Mouse (Mus musculus) MEL (cell line): Measurements from ENCODE around the gene Gpc5. TPM values are rescaled to one million over a fixed set of nuclear protein-coding genes. Genes with fewer than 3 reads are reported as not detected.

Experiments used
- DNase-seq: peaks from one replicate; pipeline ENCODE4 v3.0.0; 2011; ENCODE audit warnings: low read depth, low spot score
- H3K27ac ChIP-seq: 2 replicates; pipeline ENCODE4 v1.5.1; 2012; ENCODE audit warnings: low read depth, mild to moderate bottlenecking, control low read depth, low read length, moderate library complexity; ENCODE audit not compliant: control insufficient read depth
- H3K27me3 ChIP-seq, 2 experiments: fragments of 150-350 bp in 1 of 2; sonication (generic) in 1 of 2; 2 replicates each; pipeline ENCODE4 v1.6.1; 2012; ENCODE audit warnings: low read length in 2 of 2, mild to moderate bottlenecking in 2 of 2, improper control_type of control experiment in 1 of 2, moderate library complexity in 1 of 2; ENCODE audit not compliant: insufficient read depth in 2 of 2, control insufficient read depth in 1 of 2
- H3K36me3 ChIP-seq, 2 experiments: 2 replicates each; pipeline ENCODE4 v1.6.1; 2012 to 2014; ENCODE audit warnings: low read length in 2 of 2, improper control_type of control experiment in 1 of 2, inconsistent platforms in 1 of 2, mild to moderate bottlenecking in 1 of 2; ENCODE audit not compliant: insufficient read depth in 2 of 2, control insufficient read depth in 1 of 2
- H3K4me1 ChIP-seq, 2 experiments: fragments of 150-350 bp in 1 of 2; sonication (generic) in 1 of 2; 2 replicates each; pipeline ENCODE4 v1.6.1; 2012; ENCODE audit warnings: low read length in 2 of 2, improper control_type of control experiment in 1 of 2, mild to moderate bottlenecking in 1 of 2; ENCODE audit not compliant: insufficient read depth in 2 of 2, control insufficient read depth in 1 of 2
- H3K4me3 ChIP-seq, 2 experiments: fragments of 150-350 bp in 1 of 2; sonication (generic) in 1 of 2; 2 replicates each; pipeline ENCODE4 v1.5.1; 2012; ENCODE audit warnings: low read depth in 2 of 2, low read length in 2 of 2, mild to moderate bottlenecking in 2 of 2, moderate library complexity in 2 of 2, control low read depth in 1 of 2, improper control_type of control experiment in 1 of 2; ENCODE audit not compliant: control insufficient read depth in 1 of 2, insufficient read depth in 1 of 2
- H3K79me2 ChIP-seq: 2 replicates; pipeline ENCODE4 v1.6.1; 2012; ENCODE audit warnings: mild to moderate bottlenecking, low read length, moderate library complexity; ENCODE audit not compliant: control insufficient read depth, poor library complexity, insufficient read depth
- H3K9ac ChIP-seq: 2 replicates; pipeline ENCODE4 v1.6.1; 2012; ENCODE audit warnings: low read depth, mild to moderate bottlenecking, control low read depth, low read length, moderate library complexity; ENCODE audit not compliant: control insufficient read depth, poor library complexity, severe bottlenecking
- H3K9me3 ChIP-seq: fragments of 150-350 bp; sonication (generic); replicated peaks from 2 replicates; pipeline ENCODE4 v1.6.1; 2012; ENCODE audit warnings: mild to moderate bottlenecking, low read length, improper control_type of control experiment, moderate library complexity; ENCODE audit not compliant: insufficient read depth
- BHLHE40 ChIP-seq: IDR thresholded peaks from 2 replicates; pipeline ENCODE4 v1.6.1; 2012; ENCODE audit warnings: low read depth, mild to moderate bottlenecking, inconsistent platforms, low read length, improper control_type of control experiment, borderline replicate concordance
- CHD1 ChIP-seq: IDR thresholded peaks from 2 replicates; pipeline ENCODE4 v1.6.1; 2012; ENCODE audit warnings: low read depth, mild to moderate bottlenecking, inconsistent platforms, low read length, improper control_type of control experiment
- CTCF ChIP-seq, 3 experiments: IDR thresholded peaks in 2 of 3; conservative IDR thresholded peaks in 1 of 3; 2 replicates each; pipeline ENCODE4 v1.5.1; 2011 to 2012; ENCODE audit warnings: low read length in 3 of 3, low read depth in 2 of 3, mild to moderate bottlenecking in 2 of 3, improper control_type of control experiment in 1 of 3, inconsistent platforms in 1 of 3, mixed read lengths in 1 of 3, moderate library complexity in 1 of 3; ENCODE audit not compliant: control insufficient read depth in 1 of 3, insufficient read depth in 1 of 3, poor library complexity in 1 of 3, severe bottlenecking in 1 of 3
- EP300 ChIP-seq, 2 experiments: IDR thresholded peaks; 2 replicates each; pipeline ENCODE4 v1.6.1; 2011; ENCODE audit warnings: improper control_type of control experiment in 2 of 2, low read length in 2 of 2, low read depth in 1 of 2, mild to moderate bottlenecking in 1 of 2
- ETS1 ChIP-seq: IDR thresholded peaks from 2 replicates; pipeline ENCODE4 v1.6.1; 2012; ENCODE audit warnings: low read depth, mild to moderate bottlenecking, inconsistent platforms, low read length, improper control_type of control experiment, moderate library complexity
- GATA1 ChIP-seq: IDR thresholded peaks from 2 replicates; pipeline ENCODE4 v1.6.1; 2011; ENCODE audit warnings: low read depth, low read length, improper control_type of control experiment
- HCFC1 ChIP-seq: IDR thresholded peaks from 2 replicates; pipeline ENCODE4 v1.6.1; 2012; ENCODE audit warnings: low read depth, mild to moderate bottlenecking, inconsistent platforms, low read length, improper control_type of control experiment, moderate library complexity
- KAT2A ChIP-seq: conservative IDR thresholded peaks from 2 replicates; pipeline ENCODE4 v1.6.1; 2012; ENCODE audit warnings: low read depth, low read length, improper control_type of control experiment, inconsistent platforms
- MAFK ChIP-seq: IDR thresholded peaks from 2 replicates; pipeline ENCODE4 v1.6.1; 2011; ENCODE audit warnings: low read depth, mild to moderate bottlenecking, low read length, improper control_type of control experiment, borderline replicate concordance
- MEF2A ChIP-seq: IDR thresholded peaks from 2 replicates; pipeline ENCODE4 v1.6.1; 2014; ENCODE audit warnings: low read depth, mild to moderate bottlenecking, inconsistent platforms, low read length, improper control_type of control experiment; ENCODE audit not compliant: poor library complexity, insufficient replicate concordance, severe bottlenecking; ENCODE audit errors: extremely low read depth
- MXI1 ChIP-seq: IDR thresholded peaks from 2 replicates; pipeline ENCODE4 v1.6.1; 2011; ENCODE audit warnings: mild to moderate bottlenecking, low read depth, low read length, improper control_type of control experiment
- MYB ChIP-seq: IDR thresholded peaks from 2 replicates; pipeline ENCODE4 v1.6.1; 2011; ENCODE audit warnings: mild to moderate bottlenecking, low read depth, low read length, improper control_type of control experiment
- MYC ChIP-seq: IDR thresholded peaks from 2 replicates; pipeline ENCODE4 v1.6.1; 2011; ENCODE audit warnings: low read depth, mild to moderate bottlenecking, low read length, improper control_type of control experiment, moderate library complexity
- NELFE ChIP-seq: IDR thresholded peaks from 2 replicates; pipeline ENCODE4 v1.6.1; 2011; ENCODE audit warnings: low read depth, low read length, improper control_type of control experiment
- NRF1 ChIP-seq: IDR thresholded peaks from 2 replicates; pipeline ENCODE4 v1.6.1; 2014; ENCODE audit warnings: low read depth, mild to moderate bottlenecking, inconsistent platforms, low read length, improper control_type of control experiment, moderate library complexity; ENCODE audit not compliant: poor library complexity, insufficient read depth, severe bottlenecking
- POLR2AphosphoS5 ChIP-seq: IDR thresholded peaks from 2 replicates; pipeline ENCODE4 v1.6.1; 2012; ENCODE audit warnings: low read depth, borderline replicate concordance, mild to moderate bottlenecking, inconsistent platforms, low read length, moderate library complexity, mixed read lengths
- RAD21 ChIP-seq: IDR thresholded peaks from 2 replicates; pipeline ENCODE4 v1.6.1; 2011; ENCODE audit warnings: mild to moderate bottlenecking, low read depth, low read length, improper control_type of control experiment
- RCOR1 ChIP-seq: IDR thresholded peaks from 2 replicates; pipeline ENCODE4 v1.6.1; 2012; ENCODE audit warnings: low read depth, mild to moderate bottlenecking, inconsistent platforms, low read length, improper control_type of control experiment
- SIN3A ChIP-seq: IDR thresholded peaks from 2 replicates; pipeline ENCODE4 v1.6.1; 2012; ENCODE audit warnings: low read length, improper control_type of control experiment, inconsistent platforms
- SMC3 ChIP-seq: IDR thresholded peaks from 2 replicates; pipeline ENCODE4 v1.6.1; 2011; ENCODE audit warnings: low read depth, low read length, improper control_type of control experiment
- TCF12 ChIP-seq: IDR thresholded peaks from 2 replicates; pipeline ENCODE4 v1.6.1; 2014; ENCODE audit warnings: low read depth, mild to moderate bottlenecking, inconsistent platforms, low read length, improper control_type of control experiment, moderate library complexity
- UBTF ChIP-seq: IDR thresholded peaks from 2 replicates; pipeline ENCODE4 v1.6.1; 2012; ENCODE audit warnings: low read depth, mild to moderate bottlenecking, inconsistent platforms, low read length, improper control_type of control experiment, moderate library complexity, borderline replicate concordance; ENCODE audit not compliant: insufficient read depth
- USF1 ChIP-seq: IDR thresholded peaks from 2 replicates; pipeline ENCODE4 v1.6.1; 2014; ENCODE audit warnings: low read depth, mild to moderate bottlenecking, inconsistent platforms, low read length, improper control_type of control experiment, moderate library complexity
- ZC3H11A ChIP-seq: IDR thresholded peaks from 2 replicates; pipeline ENCODE4 v1.6.1; 2012; ENCODE audit warnings: low read depth, mild to moderate bottlenecking, inconsistent platforms, low read length, improper control_type of control experiment
- ZNF384 ChIP-seq: IDR thresholded peaks from 2 replicates; pipeline ENCODE4 v1.6.1; 2012; ENCODE audit warnings: low read depth, mild to moderate bottlenecking, inconsistent platforms, low read length, improper control_type of control experiment
- polyA plus RNA-seq, 2 experiments: library from polyadenylated mRNA; stranded (reverse) in 1 of 2; unstranded in 1 of 2; fragments of >175 nt in 1 of 2; fragments of >200 nt in 1 of 2; gene quantifications; 2 replicates each; pipeline versions ENCODE4 v1.2.1 to v1.2.4; 2012; ENCODE audit warnings: low replicate concordance in 2 of 2, low read depth in 1 of 2; ENCODE audit not compliant: insufficient read length in 2 of 2, insufficient read depth in 1 of 2, missing spikeins in 1 of 2
- total RNA-seq: library from RNA; depleted of rRNA; stranded (reverse); fragments of 300-350 nt; gene quantifications from 2 replicates; pipeline ENCODE4 v1.2.3, GENCODE M21; 2012

Gpc5 gene
- total and polyA plus RNA-seq, 3 experiments: not detected

GRCm38 (mm10) chr14:115048863-115049566 lies 43.0 kb upstream of the Gpc5 start:
- Histone ChIP-seq H3K79me2 (peaks cover 14% of the 10 kb centered on the region), H3K27ac (peak overlapping the region; percentile 0; the same call in 1 of the 2 replicates), H3K4me3 (no peak overlapping the region), H3K27me3 (no peaks in the 10 kb centered on the region), H3K36me3 (peaks cover 32 to 54% of the 10 kb centered on the region in 2 experiments), H3K9me3 (no peaks in the 10 kb centered on the region), H3K4me1 (peaks cover 23 to 28% of the 10 kb centered on the region in 2 experiments), H3K9ac (no peak overlapping the region)
- no peak for TF ChIP-seq ZC3H11A
- TF ChIP-seq GATA1: no peak
- TF ChIP-seq MYC: no peak
- TF ChIP-seq NRF1: no peak
- TF ChIP-seq RAD21: no peak
- TF ChIP-seq CHD1: no peak
- no peak for TF ChIP-seq SIN3A
- TF ChIP-seq TCF12: no peak
- no peak for TF ChIP-seq MAFK
- no peak for TF ChIP-seq MYB
- no peak for TF ChIP-seq RCOR1
- TF ChIP-seq NELFE: no peak
- no peak for TF ChIP-seq USF1
- TF ChIP-seq ZNF384: no peak
- no peak for TF ChIP-seq MEF2A
- no peak for TF ChIP-seq EP300 (IDR thresholded peaks at IDR 0.05; ENCODE audit: low read depth in 1 of 2, low read length in 2 of 2)
- TF ChIP-seq UBTF: no peak
- no peak for TF ChIP-seq HCFC1
- TF ChIP-seq SMC3: no peak
- peak; percentile 94 for DNase-seq

- Histone ChIP-seq H3K36me3 (peaks cover 24 to 46% of the 10 kb centered on the region in 2 experiments), H3K9me3 (no peaks in the 10 kb centered on the region)
- no peak for TF ChIP-seq MYC
- TF ChIP-seq MYB: no peak
- no peak for TF ChIP-seq EP300 (IDR thresholded peaks at IDR 0.05; ENCODE audit: low read depth in 1 of 2, low read length in 2 of 2)
- TF ChIP-seq ETS1: no peak
- no peak for TF ChIP-seq SMC3
- TF ChIP-seq CTCF (IDR thresholded peaks at IDR 0.05 in 2 of 3, conservative IDR thresholded peaks at IDR 0.05 in 1 of 3; ENCODE audit: control insufficient read depth in 1 of 3, insufficient read depth in 1 of 3, low read depth in 2 of 3, low read length in 3 of 3, poor library complexity in 1 of 3, severe bottlenecking in 1 of 3): no peak
- TF ChIP-seq POLR2AphosphoS5: no peak
- no peak for TF ChIP-seq KAT2A
- no peak for TF ChIP-seq BHLHE40
- TF ChIP-seq MXI1: no peak
- TF ChIP-seq MAFK: no peak
- TF ChIP-seq HCFC1: no peak
Measured at GRCm38 (mm10) chr14:115049831-115050230, 42.2 kb upstream of the Gpc5 start.

More at GRCm38 (mm10) chr14:115049831-115050230, 42.2 kb upstream of the Gpc5 start:
- H3K27ac ChIP-seq: no peak overlapping the region
- H3K79me2 ChIP-seq: peaks cover 7% of the 10 kb centered on the region
- H3K4me1 ChIP-seq: peaks cover 17 to 19% of the 10 kb centered on the region in 2 experiments
- DNase-seq: no peak
- no peaks in the 10 kb centered on the region for H3K27me3 ChIP-seq
- no peak overlapping the region for H3K9ac ChIP-seq
- H3K4me3 ChIP-seq: no peak overlapping the region
